Mouse (Mus musculus): ENCODE results near the gene Cytl1.

Gene Cytl1

GRCm38 (mm10) chr5:37770870-37771269 is 35.6 kb downstream of the Cytl1 start:
- no peak for DNase-seq (ENCODE audit: low spot score)

- DNase-seq (ENCODE audit: low spot score), result no peak
Observed at GRCm38 (mm10) chr5:37774011-37774410, 38.7 kb downstream of the Cytl1 start.

GRCm38 (mm10) chr5:37775681-37776080 is 40.4 kb downstream of the Cytl1 start:
- DNase-seq (ENCODE audit: low spot score), result no peak

DNA sequence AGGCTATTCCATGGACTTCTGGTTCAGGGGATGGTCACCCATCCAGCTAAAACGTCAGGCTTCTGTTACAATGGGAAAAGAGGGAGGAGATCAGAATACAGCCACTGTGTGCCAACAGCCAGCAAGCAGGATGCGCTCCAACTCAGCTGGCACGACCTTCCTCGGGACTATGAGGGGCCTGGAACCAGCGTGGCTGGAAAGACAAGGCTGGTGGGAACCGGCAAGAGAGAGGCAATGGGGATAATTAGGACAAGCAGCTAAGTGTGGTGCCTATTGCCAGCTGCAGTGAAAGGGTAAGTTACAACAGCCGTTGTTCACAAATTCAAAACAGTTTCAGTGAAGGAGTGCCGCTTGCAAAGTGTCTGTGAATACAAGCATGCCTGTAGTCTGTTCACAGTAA is 48.0 kb downstream of the Cytl1 start:
- no peak for DNase-seq (ENCODE audit: low spot score)

- DNase-seq (ENCODE audit: low spot score), result no peak
Observed at GRCm38 (mm10) chr5:37784847-37785391, 49.6 kb downstream of the Cytl1 start.

All from lung, postnatal 25 days (tissue).